Mouse (Mus musculus) liver, adult 2 months (tissue): ENCODE results near the gene Clcn3.

Experiments
- CTCF ChIP-seq: fragments of 200-500 bp; IDR thresholded peaks from 2 replicates; pipeline ENCODE4 v1.5.1; 2011; ENCODE audit warnings: low read depth, low read length, control low read depth
- POLR2A ChIP-seq: fragments of 200-500 bp; IDR thresholded peaks from 2 replicates; pipeline ENCODE4 v1.6.1; 2011; ENCODE audit warnings: low read length, control low read depth; ENCODE audit not compliant: insufficient read depth; ENCODE audit errors: extremely low read depth

GRCm38 (mm10) chr8:60976818-60977217 is 6.3 kb downstream of the Clcn3 start:
- TF ChIP-seq CTCF (no peak), POLR2A (no peak)
